Mouse (Mus musculus) brain, embryonic 18.5 days (tissue): ENCODE measurements around the gene Hlx.

Experiments used
- DNase-seq: peaks from one replicate; pipeline ENCODE4 v3.0.0-alpha.2; 2012; ENCODE audit warnings: low read depth, low spot score

Gene Hlx

DNA sequence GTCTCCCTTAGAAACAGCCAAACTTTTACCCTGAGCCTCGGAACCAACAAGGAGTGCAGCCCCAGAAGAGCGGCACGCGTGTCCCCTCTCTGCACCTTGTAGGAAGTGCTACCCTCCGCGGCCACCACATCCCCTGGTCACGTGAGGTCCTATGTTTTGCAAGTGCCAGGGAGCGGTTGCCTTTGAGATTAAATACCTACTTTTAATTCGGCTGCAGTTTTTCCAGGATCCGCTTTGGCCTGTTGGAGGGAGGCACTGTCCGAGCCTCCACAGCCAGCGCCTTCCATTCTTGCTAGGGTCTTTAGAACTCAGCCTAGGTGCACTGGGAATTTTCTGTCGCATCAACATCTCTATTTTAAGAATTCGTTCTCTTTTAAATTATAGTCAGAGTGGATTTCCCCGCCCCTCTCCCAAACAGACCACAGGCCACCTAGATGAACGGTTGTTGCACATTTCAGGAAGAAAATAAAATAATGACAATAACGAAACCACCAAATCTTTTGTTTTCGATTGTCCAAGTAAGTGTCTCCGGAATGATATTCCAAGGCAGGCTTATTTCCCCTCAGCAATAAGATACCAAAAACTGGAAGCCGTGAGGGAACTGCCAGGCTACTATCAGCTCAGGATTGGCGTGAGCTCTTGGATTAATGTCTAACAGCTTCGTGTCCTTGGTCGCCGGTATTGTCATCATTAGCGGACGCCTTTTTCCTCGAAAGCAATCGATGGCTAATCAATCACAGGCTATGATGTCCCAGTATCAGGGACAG, 1.1 kb upstream of the Hlx start:
- no peak for DNase-seq

DNA sequence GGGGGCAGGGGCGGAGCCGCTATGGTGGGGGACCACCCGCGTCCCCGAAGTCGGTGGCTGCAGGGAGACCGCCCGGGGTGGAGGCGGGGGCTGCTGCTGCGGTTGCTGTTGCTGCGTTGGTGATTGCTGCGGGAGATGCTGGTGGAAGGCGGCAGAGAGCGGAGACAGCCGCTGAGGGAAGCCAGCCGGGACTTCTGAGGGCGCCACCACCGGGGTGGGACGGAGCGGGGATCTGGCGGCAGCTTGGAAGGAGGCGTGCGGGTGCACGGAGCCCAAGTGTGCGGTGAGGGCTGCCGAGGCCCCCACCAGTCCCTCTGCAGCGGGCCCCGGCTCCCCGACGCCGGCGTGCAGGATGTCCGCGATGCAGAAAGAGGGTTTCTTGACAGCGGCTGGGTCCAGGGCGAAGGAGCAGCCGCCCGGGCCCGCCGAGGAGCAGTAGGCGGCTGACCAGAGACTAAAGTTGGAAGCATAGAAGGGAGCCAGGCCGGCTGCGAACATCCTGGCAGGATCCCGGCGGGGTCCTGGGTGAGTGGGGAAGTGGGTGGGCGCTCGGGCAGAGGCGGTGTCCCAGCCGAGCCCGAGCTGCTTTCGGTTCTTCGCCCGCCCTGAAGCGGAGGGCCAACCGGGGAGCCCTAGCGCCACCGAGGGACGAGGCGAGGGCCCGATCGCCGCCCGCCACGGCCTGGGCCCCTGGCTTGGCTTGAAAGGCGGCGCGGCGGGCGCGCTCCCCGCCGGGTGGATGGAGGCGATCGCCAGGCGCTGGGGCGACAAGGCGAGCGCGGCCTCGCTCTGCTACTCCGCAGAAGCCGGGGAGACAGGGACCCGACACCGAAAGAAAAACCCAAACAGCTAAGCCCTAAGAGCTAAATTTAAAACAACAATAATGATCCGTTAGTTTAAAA, 524 bp downstream of the Hlx start:
- DNase-seq = no peak

DNA sequence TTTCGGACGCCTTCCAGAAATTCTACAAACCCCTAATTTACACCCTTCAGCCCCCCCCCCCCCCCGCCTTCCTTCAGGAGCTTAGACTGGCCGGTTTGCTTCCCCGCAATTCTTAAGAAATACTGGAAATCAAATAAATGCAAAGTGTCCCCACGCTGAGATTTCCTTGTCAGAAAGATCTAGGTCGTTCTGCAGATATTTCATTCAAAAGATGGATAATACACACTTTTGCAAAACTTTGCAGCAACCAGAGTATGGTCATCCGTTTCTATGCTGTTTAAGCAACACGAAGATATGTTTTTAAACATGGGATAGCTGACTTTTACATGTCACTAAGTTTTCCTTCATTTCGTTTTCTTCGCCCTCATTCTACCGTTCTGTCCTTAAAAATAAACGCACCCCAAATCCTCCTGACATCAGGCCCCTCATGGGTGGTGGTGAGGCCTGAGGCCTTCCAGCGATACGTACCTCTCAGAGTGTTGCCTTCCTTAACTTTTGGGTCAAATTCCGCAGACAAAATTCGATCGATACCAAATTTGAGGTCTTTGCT, 1.3 kb downstream of the Hlx start:
- no peak for DNase-seq

- no peak for DNase-seq
Measured at GRCm38 (mm10) chr1:184730453-184731013, 1.9 kb downstream of the Hlx start.

DNA sequence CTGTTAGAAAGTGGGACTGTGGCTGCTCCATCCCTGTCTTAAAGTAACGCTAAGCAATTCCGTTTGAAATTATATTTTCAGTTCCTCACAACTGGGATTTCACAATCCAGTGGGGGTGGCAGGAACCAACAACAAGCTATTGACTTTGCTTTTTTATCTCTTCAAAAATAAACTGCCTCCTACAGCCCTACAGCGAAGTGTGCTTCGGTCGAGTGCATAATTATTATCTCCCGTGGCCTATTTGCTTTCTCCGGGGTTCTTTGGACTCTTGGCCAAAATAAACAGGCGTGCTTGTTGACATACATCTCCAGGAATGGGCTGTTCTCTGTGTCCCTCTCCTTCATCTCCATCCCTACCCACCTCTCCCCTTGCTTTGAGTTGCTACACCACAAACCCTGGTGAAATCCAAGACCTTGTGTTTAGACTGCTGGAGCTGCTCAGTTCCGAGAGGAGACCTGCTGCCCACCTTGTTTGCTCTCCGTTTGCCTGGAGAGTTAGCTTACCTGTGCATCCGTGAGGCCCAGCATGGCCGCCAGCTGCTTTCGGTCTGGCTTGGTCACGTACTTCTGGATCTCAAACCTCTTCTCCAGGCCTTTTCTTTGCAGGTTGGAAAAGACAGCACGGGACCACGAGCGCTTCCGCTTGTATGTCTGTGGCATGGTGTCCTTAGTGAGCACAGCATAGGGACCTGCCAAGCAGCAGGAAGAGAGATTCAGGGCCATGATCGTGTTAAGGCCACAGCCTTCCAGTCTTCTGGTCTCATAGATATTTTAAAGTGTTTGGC, 2.9 kb downstream of the Hlx start:
- no peak for DNase-seq

DNA sequence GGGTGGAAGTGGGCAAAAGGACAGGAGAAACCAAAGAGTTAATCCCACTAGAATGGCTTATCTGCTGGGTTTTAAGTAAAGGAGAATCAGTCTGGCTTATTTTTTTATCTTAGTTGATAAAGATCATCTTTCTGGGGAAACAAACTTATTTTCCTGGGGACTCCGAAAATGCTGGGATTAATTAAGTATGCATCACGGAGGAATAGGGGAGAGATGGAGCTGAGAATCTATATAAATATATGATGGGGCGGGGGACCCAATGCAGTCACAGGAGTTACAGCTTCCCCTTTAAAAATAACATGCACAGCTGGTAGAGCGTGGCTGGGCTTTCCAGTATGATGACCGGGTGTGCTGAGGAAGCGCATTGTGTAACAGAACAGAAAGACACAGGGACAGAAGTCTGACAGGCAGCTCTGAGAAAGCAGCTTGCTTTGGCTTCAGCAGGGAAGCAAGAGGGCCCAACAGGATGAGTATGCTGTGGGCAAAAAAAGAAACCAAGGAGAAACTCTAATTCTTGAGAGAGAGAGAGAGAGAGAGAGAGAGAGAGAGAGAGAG, 3.8 kb downstream of the Hlx start:
- no peak for DNase-seq

- no peak for DNase-seq
Measured at GRCm38 (mm10) chr1:184727401-184728265, 4.8 kb downstream of the Hlx start.

- no peak for DNase-seq
Measured at GRCm38 (mm10) chr1:184726576-184727300, 5.7 kb downstream of the Hlx start.

DNA sequence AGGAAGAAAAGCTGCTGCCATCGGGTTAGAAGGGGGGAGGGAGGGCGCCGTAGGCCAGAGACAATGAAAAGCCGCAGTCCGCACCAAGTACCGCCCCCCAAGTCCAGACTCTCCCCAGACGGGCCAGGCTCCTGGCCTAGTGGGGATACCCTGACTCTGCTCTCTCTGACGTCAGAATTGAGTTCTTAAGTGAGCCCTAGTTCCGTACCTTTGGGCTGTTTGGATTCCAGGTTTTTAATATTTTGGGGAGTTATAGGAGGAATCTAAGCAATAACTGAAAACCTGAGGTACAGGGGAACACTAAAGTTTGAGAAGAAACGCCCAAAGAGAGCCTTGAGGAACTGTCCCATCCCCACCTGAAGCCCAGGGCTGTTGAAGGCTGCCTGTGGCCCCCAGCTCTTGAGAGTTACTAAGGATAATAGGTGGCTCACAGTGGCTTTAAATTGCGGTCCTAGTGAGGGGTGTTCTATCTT, 7.1 kb downstream of the Hlx start:
- DNase-seq = no peak

GRCm38 (mm10) chr1:184724551-184725317, 7.7 kb downstream of the Hlx start:
- DNase-seq = no peak

GRCm38 (mm10) chr1:184723899-184724298, 8.5 kb downstream of the Hlx start:
- no peak for DNase-seq

- DNase-seq = no peak
Measured at GRCm38 (mm10) chr1:184721121-184721520, 11.3 kb downstream of the Hlx start.

DNA sequence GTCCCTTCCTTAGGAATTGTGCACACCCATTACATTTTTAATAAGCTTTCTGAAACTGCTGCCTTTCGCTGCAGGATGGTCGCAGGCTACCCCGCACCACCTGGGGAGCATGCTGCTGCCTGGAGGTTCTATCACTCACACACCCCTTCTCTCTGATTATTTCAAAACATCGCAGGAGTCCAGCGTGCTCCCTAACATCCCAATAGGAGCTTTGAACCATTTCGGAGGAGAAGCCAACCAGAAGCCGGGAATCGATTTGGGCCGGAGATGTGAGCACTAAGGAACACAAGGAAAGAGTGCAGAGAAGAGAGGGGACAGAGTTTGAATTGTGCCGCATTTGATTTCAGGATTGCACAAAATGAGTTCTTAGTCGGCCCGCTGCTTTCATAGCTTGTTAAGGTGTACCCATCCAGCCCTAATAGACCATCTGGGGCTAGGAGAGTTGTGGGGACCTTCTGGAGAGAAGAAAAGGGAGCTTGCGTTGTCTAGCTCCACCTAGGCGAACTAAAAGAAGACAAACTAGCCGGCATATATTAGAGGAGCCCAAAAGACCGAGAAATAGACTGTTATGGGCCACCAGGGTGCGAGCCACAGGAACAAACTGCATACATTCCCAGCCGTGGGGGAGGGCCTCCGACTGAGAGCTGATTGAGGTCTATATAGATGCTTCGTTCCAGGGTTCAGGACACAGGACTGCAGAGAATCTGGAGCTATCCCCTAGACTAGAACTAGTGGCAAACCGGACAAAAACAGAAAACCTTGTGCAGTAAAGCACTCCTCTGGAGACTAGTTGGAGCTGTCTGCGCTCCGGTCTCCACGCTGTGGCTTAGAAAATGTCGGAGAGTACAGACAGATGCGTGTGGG, 12.0 kb downstream of the Hlx start:
- DNase-seq = no peak

GRCm38 (mm10) chr1:184718261-184719120, 13.9 kb downstream of the Hlx start:
- no peak for DNase-seq

DNA sequence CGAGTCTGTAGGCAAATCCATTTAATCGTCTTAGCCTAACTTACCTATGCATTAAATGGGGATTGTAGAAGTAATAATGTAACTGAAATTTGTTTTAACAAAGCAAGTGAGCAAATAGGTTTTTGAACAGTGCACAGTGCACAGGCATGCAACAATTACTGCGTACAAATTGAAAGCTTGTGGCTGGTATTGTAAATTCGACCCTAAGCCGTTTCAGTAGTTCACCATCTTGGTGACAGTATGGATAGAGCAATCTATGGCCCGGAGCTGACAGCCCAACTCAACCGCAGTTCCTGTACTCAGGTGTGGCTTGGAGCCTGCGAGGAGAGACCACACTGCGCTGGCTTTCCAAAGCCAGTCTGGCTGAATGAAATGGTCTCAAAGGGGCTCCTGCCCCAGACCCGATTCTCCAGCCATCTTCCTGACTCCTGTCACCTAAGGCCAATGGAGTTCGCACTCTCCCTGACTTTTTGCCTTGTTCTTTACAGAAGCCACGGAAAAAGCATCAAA, 14.7 kb downstream of the Hlx start:
- no peak for DNase-seq

GRCm38 (mm10) chr1:184717016-184717568, 15.3 kb downstream of the Hlx start:
- DNase-seq = no peak
